Mouse (Mus musculus) left cerebral cortex, postnatal 10 days (tissue): Measurements from ENCODE around the gene Iscu. TPM values are rescaled to one million over a fixed set of nuclear protein-coding genes. Genes with fewer than 3 reads are reported as not detected.
"Not testable (repeated sequence)": the region's sequence is repeated elsewhere in the genome, so short reads cannot be mapped to it uniquely, and the experiment has no call there.

Experiments
- DNase-seq, 2 experiments: peaks; one replicate each; pipeline ENCODE4 v3.0.0; 2021 to 2022; ENCODE audit warnings: low spot score in 2 of 2, mixed read lengths in 1 of 2; ENCODE audit errors: extremely low spot score in 1 of 2
- intact Hi-C: fragments of 180-260 bp; cut with DNase I; formaldehyde crosslinking; loops from one replicate; pipeline ENCODE4 v1.15.1; 2025
- total RNA-seq, 2 experiments: library from RNA; stranded (reverse); gene quantifications; 2 replicates each; pipeline ENCODE4 v1.2.3; 2021

The Iscu gene
- total RNA-seq, 2 experiments from 2014 or later: 72.7 to 78.3 TPM

- no peak for DNase-seq
- intact Hi-C loops: no loop called here
Observed at GRCm38 (mm10) chr5:113780763-113781162, 8.2 kb downstream of the Iscu start.

DNA sequence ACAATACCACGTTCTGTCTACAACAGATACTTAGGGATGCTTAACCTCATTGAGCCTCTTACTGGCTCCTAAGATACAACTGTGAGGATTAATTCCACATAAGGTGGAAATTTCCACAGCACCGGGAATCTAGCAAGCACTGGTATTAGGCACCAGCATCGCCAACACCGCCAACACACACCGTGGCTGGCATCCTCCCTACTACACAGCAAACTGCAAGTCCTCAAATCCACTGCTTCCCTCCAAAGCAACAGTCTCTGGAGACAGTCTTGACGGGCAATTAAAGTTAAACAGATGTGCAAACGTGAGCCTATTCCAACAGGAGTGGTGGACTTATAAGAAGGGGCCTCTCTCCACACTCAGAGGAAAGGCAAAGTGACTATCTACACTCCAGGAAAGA is 8.7 kb downstream of the Iscu start:
- no peak for DNase-seq
- intact Hi-C loops: no loop called here

DNA sequence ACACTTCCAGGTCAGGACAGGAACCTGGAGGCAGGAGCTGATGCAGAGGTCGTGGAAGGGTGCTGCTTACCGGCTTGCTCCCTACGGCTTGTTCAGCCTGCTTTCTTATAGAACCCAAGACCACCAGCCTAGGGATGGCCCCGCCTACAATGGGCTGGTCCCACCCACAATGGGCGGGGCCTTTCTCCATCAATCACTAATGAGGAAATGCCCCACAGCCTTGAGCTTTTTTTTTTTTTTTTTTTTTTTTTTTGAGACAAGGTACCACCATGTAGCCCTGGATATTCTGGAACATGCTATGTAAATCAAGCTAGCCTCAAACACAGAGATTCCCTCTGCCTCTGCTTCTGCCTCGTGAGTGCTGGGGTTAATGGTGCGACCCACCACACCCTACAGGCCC is 9.3 kb downstream of the Iscu start:
- no peak for DNase-seq
- intact Hi-C loops: no loop called here

DNA sequence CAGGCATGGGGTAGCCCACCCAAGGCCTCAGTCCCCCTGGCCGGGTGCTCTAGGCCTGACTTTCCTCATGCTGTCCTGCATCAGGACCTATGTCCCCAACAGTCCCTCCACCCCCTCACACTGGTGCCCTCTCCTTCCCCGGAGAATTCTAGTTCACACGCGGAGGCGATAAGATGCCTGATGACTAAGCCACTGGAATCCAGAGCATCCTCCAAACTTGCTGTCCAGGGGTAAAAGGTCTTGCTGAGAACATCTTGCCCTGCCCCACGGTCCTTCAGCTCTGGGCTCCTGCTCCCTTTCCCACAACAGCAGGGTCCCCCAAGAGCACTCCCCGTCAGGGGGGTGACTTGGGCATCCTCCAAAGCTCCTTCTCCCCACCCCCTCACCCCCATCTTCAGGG is 10.1 kb downstream of the Iscu start:
- intact Hi-C loops: no loop called here
- DNase-seq: no peak

DNA sequence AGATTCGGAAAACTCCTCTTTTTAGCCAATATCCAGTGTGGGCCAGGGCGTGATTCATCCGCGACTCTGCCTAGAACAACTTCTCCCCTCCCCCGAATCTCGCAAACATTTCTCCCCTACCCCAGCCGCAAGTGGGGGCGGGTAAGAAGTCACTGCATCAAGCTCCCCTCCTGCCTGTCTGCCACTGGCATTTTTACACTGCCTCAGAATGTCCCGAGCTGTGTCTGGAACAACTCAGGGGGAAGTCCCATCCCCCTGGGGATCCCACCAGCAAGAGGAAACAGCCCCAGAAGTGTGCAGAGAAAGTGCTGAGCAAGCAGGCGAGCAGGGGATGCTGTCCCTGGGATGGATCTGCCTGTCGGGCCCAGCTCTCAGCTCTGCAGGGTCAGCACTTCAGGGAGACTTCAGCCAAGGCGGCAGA is 11.0 kb downstream of the Iscu start:
- DNase-seq: peak; percentile 59 to 80
- intact Hi-C loops: no loop called here

DNA sequence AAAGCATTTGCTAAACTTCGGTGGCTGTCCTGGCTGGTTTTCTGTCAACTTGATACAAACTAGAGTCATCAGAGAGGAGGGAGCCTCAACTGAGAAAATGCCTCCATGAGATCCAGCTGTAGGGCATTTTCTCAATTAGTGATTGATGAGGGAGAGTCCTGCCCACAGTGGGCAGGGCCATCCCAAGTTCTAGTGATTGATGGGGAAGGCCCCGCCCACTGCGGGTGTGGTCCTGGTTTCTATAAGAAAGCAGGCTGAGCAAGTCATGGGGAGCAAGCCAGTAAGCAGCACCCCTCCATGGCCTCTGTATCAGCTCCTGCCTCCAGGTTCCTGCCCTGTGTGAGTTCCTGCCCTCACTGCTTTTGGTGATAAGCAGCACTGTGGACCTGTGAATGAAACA is 11.6 kb downstream of the Iscu start:
- intact Hi-C loops, DNase-seq: not testable (repeated sequence)

DNA sequence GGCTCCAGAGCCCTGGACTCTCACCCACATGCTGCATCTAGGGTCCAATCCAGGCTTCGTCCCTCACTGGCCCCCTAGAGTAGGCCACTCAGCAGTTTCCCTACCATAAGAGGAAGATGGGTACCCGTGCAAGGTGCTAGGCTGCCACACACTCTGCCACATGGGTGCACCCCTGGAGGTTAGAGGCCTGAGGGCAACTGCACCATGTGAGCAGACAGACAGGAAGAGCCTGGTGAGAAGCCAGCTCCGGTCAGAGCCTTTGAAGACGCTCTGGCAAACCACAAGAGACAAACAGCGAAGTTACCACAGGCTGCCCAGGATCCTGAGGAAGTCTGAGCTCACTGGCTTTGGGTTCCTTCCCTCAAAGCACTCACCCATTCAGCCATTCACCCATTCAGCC is 14.4 kb downstream of the Iscu start:
- no peak for DNase-seq
- intact Hi-C loops: no loop called here

DNA sequence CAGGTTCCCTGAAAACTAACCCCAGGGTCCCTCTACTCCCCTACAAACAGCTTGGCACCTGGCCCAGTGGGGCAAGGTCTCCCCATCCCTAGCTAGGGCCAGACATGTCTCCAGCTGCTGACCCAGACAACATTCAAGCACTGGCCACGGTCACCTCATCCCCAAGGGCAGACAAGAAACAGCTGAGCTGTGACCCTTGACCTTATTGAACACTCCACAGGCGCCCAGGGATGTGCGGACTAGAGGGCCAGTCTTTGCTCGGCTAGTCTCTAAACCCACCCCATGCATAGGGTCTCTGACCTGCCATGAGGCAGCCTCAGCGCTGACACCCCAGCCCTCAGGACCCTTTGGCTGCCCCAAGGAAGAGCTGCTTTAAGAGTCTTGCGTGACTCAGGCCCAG is 16.1 kb downstream of the Iscu start:
- no peak for DNase-seq
- intact Hi-C loops: no loop called here

GRCm38 (mm10) chr5:113789075-113789788 is 16.7 kb downstream of the Iscu start:
- intact Hi-C loops: no loop called here
- DNase-seq: no peak

- DNase-seq: no peak
- intact Hi-C loops: no loop called here
Observed at GRCm38 (mm10) chr5:113790453-113791196, 18.1 kb downstream of the Iscu start.

DNA sequence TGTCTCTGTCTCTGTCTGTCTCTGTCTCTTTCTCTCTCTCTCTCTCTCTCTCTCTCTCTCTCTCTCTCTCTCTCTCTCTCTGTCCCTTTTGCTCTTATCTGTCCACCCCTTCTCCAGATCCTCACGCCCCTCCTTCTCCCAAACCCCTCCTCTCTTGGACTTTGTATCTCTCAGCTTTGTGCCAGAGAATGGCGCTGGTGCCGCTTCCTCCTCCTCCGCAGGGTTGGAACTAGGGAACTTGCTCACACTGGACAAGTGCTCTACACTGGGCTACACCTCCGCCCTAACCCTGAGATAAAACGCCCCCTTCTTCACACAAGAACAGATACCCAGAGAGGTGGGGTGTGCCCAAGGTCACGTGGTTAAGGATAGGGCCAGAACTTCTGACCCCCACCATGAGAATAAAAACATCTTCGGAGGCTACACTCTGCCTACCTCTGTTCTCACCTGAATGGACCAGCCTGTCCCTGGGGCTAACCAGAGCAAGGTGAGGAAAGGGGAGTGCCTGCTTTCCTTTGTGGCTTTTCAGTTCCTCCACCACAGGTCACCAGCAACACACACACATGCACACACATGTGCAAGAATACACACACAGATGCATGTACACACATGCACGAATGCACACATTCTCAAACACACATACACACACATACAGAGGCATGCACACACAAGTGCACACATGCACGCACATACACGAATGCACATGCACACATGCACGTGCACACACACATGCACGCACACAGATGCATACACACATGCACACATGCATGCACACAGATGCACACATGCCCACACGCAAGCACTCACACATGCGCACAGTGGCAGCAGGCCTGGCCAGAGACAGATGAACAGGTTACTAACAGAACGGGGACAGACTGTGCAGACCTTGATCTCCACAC is 18.9 kb downstream of the Iscu start:
- DNase-seq: no peak

GRCm38 (mm10) chr5:113796401-113797148 is 24.0 kb downstream of the Iscu start:
- intact Hi-C loops: no loop called here
- DNase-seq: peak in 1 of 2 experiments; percentile 74

More for the DNA sequence above, 18.9 kb downstream of the Iscu start:
- intact Hi-C loops: no loop called here

GRCm38 (mm10) chr5:113797149-113797882 is 24.8 kb downstream of the Iscu start:
- intact Hi-C loops: no loop called here
- DNase-seq: no peak

DNA sequence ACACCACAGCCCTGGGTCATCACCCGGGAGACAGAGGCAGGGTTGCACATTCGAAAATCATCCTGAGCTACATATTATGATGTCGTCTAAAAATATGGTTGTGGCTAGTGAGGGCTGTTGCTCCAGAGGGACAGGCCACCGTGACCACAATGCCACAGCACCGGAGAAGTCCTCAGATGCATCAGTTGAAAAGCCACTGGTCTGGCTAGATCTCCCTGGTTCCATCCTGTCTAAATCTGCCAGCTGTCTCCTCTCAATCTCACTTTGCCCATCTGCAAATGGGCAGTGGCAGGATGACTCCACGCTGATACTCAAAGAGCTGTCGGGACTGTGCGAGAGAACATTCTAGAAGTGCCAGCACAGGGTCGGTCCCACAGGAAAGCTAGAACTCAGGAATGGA is 26.0 kb downstream of the Iscu start:
- intact Hi-C loops: no loop called here
- no peak for DNase-seq

GRCm38 (mm10) chr5:113799691-113800090 is 27.1 kb downstream of the Iscu start:
- DNase-seq: no peak
- intact Hi-C loops: no loop called here

DNA sequence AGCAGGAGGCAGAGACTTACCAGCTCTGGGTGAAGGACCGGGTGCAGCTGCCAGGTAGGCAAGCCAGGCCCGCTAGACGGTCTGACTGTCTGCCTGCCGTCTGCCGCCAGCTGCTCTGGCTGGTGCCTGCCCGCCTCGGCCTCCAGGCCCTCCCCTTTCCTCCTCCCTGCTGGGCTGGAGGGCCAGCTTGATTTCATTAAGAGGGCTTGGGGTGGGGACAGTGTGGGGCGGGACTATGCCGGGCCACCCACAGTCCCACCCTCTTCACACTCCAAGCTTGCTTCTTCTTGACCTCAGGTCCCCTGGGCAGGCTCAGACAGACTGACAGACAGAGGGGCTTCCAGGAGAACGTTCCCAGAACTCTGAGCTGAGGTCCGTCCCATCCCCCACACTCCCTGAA is 27.7 kb downstream of the Iscu start, which contains the start of gene Tmem119:
TSS of gene Tmem119 (minus strand) at position 237 of the 400 bp plus-strand sequence.
- peak in 1 of 2 experiments; percentile 76 for DNase-seq
- intact Hi-C loops: no loop called here

DNA sequence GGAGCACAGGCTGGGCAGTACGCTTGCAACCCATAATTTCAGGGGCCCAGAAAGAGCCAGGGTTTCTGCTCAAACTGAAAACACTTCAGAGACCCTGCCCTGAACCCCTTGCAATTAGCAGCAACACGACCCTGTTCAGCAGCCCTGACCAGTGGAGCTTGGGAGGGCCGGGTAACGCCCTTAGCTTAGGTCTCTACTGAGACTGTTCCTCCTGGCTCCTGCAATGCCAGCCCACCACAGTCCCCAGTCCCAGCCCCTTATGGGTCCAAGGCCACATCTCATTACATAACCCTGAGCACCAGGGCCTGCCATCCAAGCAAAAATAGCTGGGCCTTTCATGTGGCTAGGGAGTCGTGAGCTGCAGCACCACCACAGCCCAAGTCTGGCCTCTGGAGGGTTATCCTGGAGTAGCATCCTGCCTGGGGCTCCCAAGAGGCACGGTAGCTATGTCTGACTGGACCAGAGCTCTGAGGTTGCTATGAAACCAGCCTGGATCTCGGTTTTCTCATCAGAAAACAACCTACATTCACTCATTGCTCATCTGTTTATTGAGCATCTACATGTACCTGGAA is 31.9 kb downstream of the Iscu start:
- intact Hi-C loops: no loop called here

GRCm38 (mm10) chr5:113805301-113805700 is 32.8 kb downstream of the Iscu start:
- no peak for DNase-seq
- intact Hi-C loops: no loop called here

More for the DNA sequence above, 31.9 kb downstream of the Iscu start:
- DNase-seq: no peak
